Mouse (Mus musculus): ENCODE data around the gene Sema4d. TPM values are rescaled to one million over a fixed set of nuclear protein-coding genes. Genes with fewer than 3 reads are reported as not detected.

The Sema4d gene
- total and polyA plus RNA-seq, 3 experiments: 6.9 to 20.3 TPM; not detected in 1

GRCm38 (mm10) chr13:51832491-51832890 is 38.9 kb upstream of the Sema4d start:
- no peaks in the 10 kb centered on the region for H3K27me3 ChIP-seq (ENCODE audit: control insufficient read depth in 1 of 2, insufficient read depth in 2 of 2, low read length in 2 of 2)
- H3K4me3 ChIP-seq (ENCODE audit: control insufficient read depth in 1 of 2, insufficient read depth in 1 of 2, low read depth in 2 of 2, low read length in 2 of 2): no peak overlapping the region
- peaks cover 0 to 14% of the 10 kb centered on the region in 2 experiments; a peak in 1 of 4 replicates for H3K4me1 ChIP-seq (ENCODE audit: control insufficient read depth in 1 of 2, insufficient read depth in 2 of 2, low read length in 2 of 2)
- no peak for TF ChIP-seq MAX (IDR thresholded peaks at IDR 0.05; ENCODE audit: low read length)
- no peak for TF ChIP-seq NELFE (IDR thresholded peaks at IDR 0.05; ENCODE audit: low read depth, low read length)
- no peak for TF ChIP-seq USF1 (IDR thresholded peaks at IDR 0.05; ENCODE audit: low read depth, low read length)
- peak in 1 of 3 experiments; percentile 38; a peak in 2 of 6 replicates for TF ChIP-seq CTCF (IDR thresholded peaks at IDR 0.05 in 2 of 3, conservative IDR thresholded peaks at IDR 0.05 in 1 of 3; ENCODE audit: control insufficient read depth in 1 of 3, insufficient read depth in 1 of 3, low read depth in 2 of 3, low read length in 3 of 3, poor library complexity in 1 of 3, severe bottlenecking in 1 of 3)
- TF ChIP-seq MXI1 (IDR thresholded peaks at IDR 0.05; ENCODE audit: low read depth, low read length): no peak
- TF ChIP-seq RAD21 (IDR thresholded peaks at IDR 0.05; ENCODE audit: low read depth, low read length): peak; percentile 39
- no peak for TF ChIP-seq GABPA (IDR thresholded peaks at IDR 0.05; ENCODE audit: low read depth, low read length)
- TF ChIP-seq ZKSCAN1 (IDR thresholded peaks at IDR 0.05; ENCODE audit: low read depth, low read length): no peak
- no peak for TF ChIP-seq TCF12 (IDR thresholded peaks at IDR 0.05; ENCODE audit: low read depth, low read length)
- H3K27ac ChIP-seq (ENCODE audit: control insufficient read depth, low read depth, low read length): no peak overlapping the region
- DNase-seq (ENCODE audit: low read depth, low spot score): no peak
- no peaks in the 10 kb centered on the region for H3K79me2 ChIP-seq (ENCODE audit: control insufficient read depth, insufficient read depth, low read length, poor library complexity)
- H3K9ac ChIP-seq (ENCODE audit: control insufficient read depth, low read depth, low read length, poor library complexity, severe bottlenecking): no peak overlapping the region
- H3K9me3 ChIP-seq (replicated peaks; ENCODE audit: insufficient read depth, low read length): no peaks in the 10 kb centered on the region
- H3K36me3 ChIP-seq (ENCODE audit: control insufficient read depth in 1 of 2, insufficient read depth in 2 of 2, low read length in 2 of 2): no peaks in the 10 kb centered on the region; a peak in 1 of 4 replicates

- DNase-seq (ENCODE audit: low read depth, low spot score): peak; percentile 82
- H3K27me3 ChIP-seq (ENCODE audit: control insufficient read depth in 1 of 2, insufficient read depth in 2 of 2, low read length in 2 of 2): no peaks in the 10 kb centered on the region
- H3K36me3 ChIP-seq (ENCODE audit: control insufficient read depth in 1 of 2, insufficient read depth in 2 of 2, low read length in 2 of 2): no peaks in the 10 kb centered on the region; a peak in 1 of 4 replicates
- H3K27ac ChIP-seq (ENCODE audit: control insufficient read depth, low read depth, low read length): no peak overlapping the region
- no peak for TF ChIP-seq MAFK (IDR thresholded peaks at IDR 0.05; ENCODE audit: borderline replicate concordance, low read depth, low read length)
- no peak for TF ChIP-seq TCF12 (IDR thresholded peaks at IDR 0.05; ENCODE audit: low read depth, low read length)
- TF ChIP-seq SMC3 (IDR thresholded peaks at IDR 0.05; ENCODE audit: low read depth, low read length): peak; percentile 71
- no peak for TF ChIP-seq SIN3A (IDR thresholded peaks at IDR 0.05; ENCODE audit: low read length)
- peak; percentile 69 for TF ChIP-seq ZC3H11A (IDR thresholded peaks at IDR 0.05; ENCODE audit: low read depth, low read length)
- TF ChIP-seq CTCF (IDR thresholded peaks at IDR 0.05 in 2 of 3, conservative IDR thresholded peaks at IDR 0.05 in 1 of 3; ENCODE audit: control insufficient read depth in 1 of 3, insufficient read depth in 1 of 3, low read depth in 2 of 3, low read length in 3 of 3, poor library complexity in 1 of 3, severe bottlenecking in 1 of 3): peak; percentile 59 to 89 (median 89)
- no peak for TF ChIP-seq ZMIZ1 (IDR thresholded peaks at IDR 0.05; ENCODE audit: low read depth, low read length)
- TF ChIP-seq ELF1 (IDR thresholded peaks at IDR 0.05; ENCODE audit: low read depth, low read length): no peak
- TF ChIP-seq TAL1 (IDR thresholded peaks at IDR 0.05; ENCODE audit: low read length): no peak
- TF ChIP-seq ZKSCAN1 (IDR thresholded peaks at IDR 0.05; ENCODE audit: low read depth, low read length): no peak
- no peak for TF ChIP-seq USF2 (IDR thresholded peaks at IDR 0.05; ENCODE audit: borderline replicate concordance in 1 of 2, insufficient read depth in 1 of 2, low read depth in 1 of 2, low read length in 2 of 2)
- TF ChIP-seq MYB (IDR thresholded peaks at IDR 0.05; ENCODE audit: low read depth, low read length): no peak
- TF ChIP-seq MXI1 (IDR thresholded peaks at IDR 0.05; ENCODE audit: low read depth, low read length): no peak
- no peak for TF ChIP-seq POLR2AphosphoS5 (IDR thresholded peaks at IDR 0.05; ENCODE audit: borderline replicate concordance, low read depth, low read length)
- peak; percentile 87 for TF ChIP-seq RAD21 (IDR thresholded peaks at IDR 0.05; ENCODE audit: low read depth, low read length)
- no peak for TF ChIP-seq ZNF384 (IDR thresholded peaks at IDR 0.05; ENCODE audit: low read depth, low read length)
- no peak for TF ChIP-seq BHLHE40 (IDR thresholded peaks at IDR 0.05; ENCODE audit: borderline replicate concordance, low read depth, low read length)
- TF ChIP-seq POLR2A (IDR thresholded peaks at IDR 0.05; ENCODE audit: control insufficient read depth in 1 of 2, insufficient read depth in 1 of 2, low read depth in 1 of 2, low read length in 2 of 2, poor library complexity in 1 of 2): no peak
- TF ChIP-seq EP300 (IDR thresholded peaks at IDR 0.05; ENCODE audit: low read depth in 1 of 2, low read length in 2 of 2): no peak
- TF ChIP-seq ETS1 (IDR thresholded peaks at IDR 0.05; ENCODE audit: low read depth, low read length): no peak
- no peaks in the 10 kb centered on the region for H3K79me2 ChIP-seq (ENCODE audit: control insufficient read depth, insufficient read depth, low read length, poor library complexity)
- no peak overlapping the region for H3K9ac ChIP-seq (ENCODE audit: control insufficient read depth, low read depth, low read length, poor library complexity, severe bottlenecking)
- H3K4me1 ChIP-seq (ENCODE audit: control insufficient read depth in 1 of 2, insufficient read depth in 2 of 2, low read length in 2 of 2): peaks cover 0 to 14% of the 10 kb centered on the region in 2 experiments; a peak in 1 of 4 replicates
- no peaks in the 10 kb centered on the region for H3K9me3 ChIP-seq (replicated peaks; ENCODE audit: insufficient read depth, low read length)
- no peak overlapping the region for H3K4me3 ChIP-seq (ENCODE audit: control insufficient read depth in 1 of 2, insufficient read depth in 1 of 2, low read depth in 2 of 2, low read length in 2 of 2)
These were observed 37.4 kb upstream of the Sema4d start for GRCm38 (mm10) chr13:51830744-51831450.
